Mouse (Mus musculus) E14TG2a.4 (cell line): ENCODE measurements at regions not wholly inside any gene's neighbourhood (a gene's known extent, or its start where the extent isn't known, plus 50 kb on each side); places are given as distances from the start of the nearest gene placed in this dataset.

Experiments used
- CTCF ChIP-seq: conservative IDR thresholded peaks from 2 replicates; pipeline ENCODE4 v1.5.1; 2014; ENCODE audit warnings: low read length
- NANOG ChIP-seq: IDR thresholded peaks from 2 replicates; pipeline ENCODE4 v1.6.1; 2014; ENCODE audit warnings: borderline replicate concordance, low read length, mixed read lengths

GRCm38 (mm10) chr10:107976392-107976965 lies 64.5 kb upstream of the Otogl start:
- TF ChIP-seq CTCF: no peak
- TF ChIP-seq NANOG: no peak
